Mouse (Mus musculus) G1E (cell line): ENCODE measurements around the gene Ext2. TPM values are rescaled to one million over a fixed set of nuclear protein-coding genes. Genes with fewer than 3 reads are reported as not detected.

ENCODE experiments used
- ATAC-seq: 2 replicates; pipeline ENCODE4 v1.8.0; 2016; ENCODE audit warnings: mild to moderate bottlenecking; ENCODE audit not compliant: insufficient number of reproducible peaks, poor library complexity, low FRiP score, severe bottlenecking; ENCODE audit errors: extremely low read depth
- DNase-seq: peaks from one replicate; pipeline ENCODE4 v3.0.0; 2012; ENCODE audit warnings: low spot score
- H3K27me3 ChIP-seq: 2 replicates; pipeline ENCODE4 v1.6.1; 2012; ENCODE audit warnings: mild to moderate bottlenecking, low read length, inconsistent platforms; ENCODE audit not compliant: insufficient read depth
- H3K36me3 ChIP-seq: replicated peaks from 2 replicates; pipeline ENCODE3; 2012; ENCODE audit warnings: mild to moderate bottlenecking, inconsistent platforms
- H3K4me1 ChIP-seq: 2 replicates; pipeline ENCODE4 v1.6.1; 2012; ENCODE audit warnings: low read depth, low read length, inconsistent platforms, mixed read lengths; ENCODE audit not compliant: insufficient read depth
- H3K4me3 ChIP-seq: 2 replicates; pipeline ENCODE4 v1.5.1; 2012; ENCODE audit warnings: low read depth, mild to moderate bottlenecking, inconsistent platforms, low read length, moderate library complexity, mixed read lengths
- H3K9me3 ChIP-seq: replicated peaks from 2 replicates; pipeline ENCODE4 v1.6.1; 2012; ENCODE audit warnings: inconsistent platforms
- CTCF ChIP-seq: IDR thresholded peaks from 2 replicates; pipeline ENCODE4 v1.5.1; 2012; ENCODE audit warnings: low read depth, low read length, inconsistent platforms, mixed read lengths
- GATA1 ChIP-seq: IDR thresholded peaks from 2 replicates; pipeline ENCODE4 v1.6.1; 2012; ENCODE audit warnings: borderline replicate concordance, low read length, inconsistent platforms, mixed read lengths
- GATA2 ChIP-seq: IDR thresholded peaks from 2 replicates; pipeline ENCODE4 v1.6.1; 2012; ENCODE audit warnings: low read depth, low read length, inconsistent platforms, borderline replicate concordance
- POLR2AphosphoS5 ChIP-seq: IDR thresholded peaks from 2 replicates; pipeline ENCODE4 v1.6.1; 2012; ENCODE audit warnings: low read depth, low read length, inconsistent platforms; ENCODE audit not compliant: insufficient replicate concordance
- TAL1 ChIP-seq: conservative IDR thresholded peaks from 2 replicates; pipeline ENCODE4 v1.6.1; 2012; ENCODE audit warnings: low read depth, low read length, inconsistent platforms, mixed read lengths
- polyA plus RNA-seq: library from polyadenylated mRNA; stranded (reverse); fragments of >175 nt; gene quantifications from 2 replicates; pipeline ENCODE4 v1.2.3, GENCODE M21; 2012
- total RNA-seq, 2 experiments: library from RNA; stranded (forward) in 1 of 2; stranded (reverse) in 1 of 2; fragments of 200-1000 nt in 1 of 2; fragments of >200 nt in 1 of 2; fragmentation: Nextera tagmentation in 1 of 2; gene quantifications; 2 replicates each; pipeline ENCODE4 v1.2.3; 2014 to 2017

Gene Ext2
- total and polyA plus RNA-seq, 3 experiments, result 22.9 to 42.6 (median 25.0) TPM

DNA sequence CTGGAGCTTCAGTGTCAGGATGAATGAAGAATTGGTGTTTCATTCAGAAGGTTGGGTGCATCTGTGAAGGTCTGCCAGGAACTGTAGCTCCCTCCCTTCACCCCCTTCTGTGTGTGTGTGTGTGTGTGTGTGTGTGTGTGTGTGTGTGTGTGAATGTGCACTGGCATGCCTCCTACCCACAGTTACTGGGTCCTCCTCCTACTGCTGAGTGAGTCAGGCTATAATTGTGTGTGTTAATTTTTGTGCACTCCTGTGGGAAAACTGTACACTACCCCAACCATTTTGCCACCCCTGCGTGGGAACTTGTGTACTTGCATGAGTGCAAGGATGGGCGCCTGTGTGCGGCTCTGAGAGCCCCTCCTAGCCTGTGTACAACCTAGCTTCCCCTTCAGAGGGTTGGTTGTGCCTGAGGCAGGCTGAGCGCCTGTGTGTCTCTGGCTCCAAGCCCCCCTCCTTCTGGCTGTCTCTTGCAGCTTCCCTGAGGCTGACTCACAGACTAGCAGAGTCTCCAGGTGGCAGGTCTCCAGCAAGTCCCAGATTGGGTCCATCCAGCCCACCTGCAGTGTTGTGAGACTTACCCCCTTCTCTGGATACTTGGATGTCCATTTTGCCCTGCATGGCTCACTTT, 173.0 kb downstream of the Ext2 start:
- no peak overlapping the region for H3K4me3 ChIP-seq
- no peak for ATAC-seq
- H3K9me3 ChIP-seq, result no peaks in the 10 kb centered on the region
- no peak for DNase-seq
- H3K27me3 ChIP-seq, result peaks cover 23% of the 10 kb centered on the region
- H3K36me3 ChIP-seq, result no peaks in the 10 kb centered on the region
- TF ChIP-seq CTCF (no peak), GATA1 (no peak), POLR2AphosphoS5 (no peak), TAL1 (no peak), GATA2 (no peak)
- H3K4me1 ChIP-seq, result no peaks in the 10 kb centered on the region

GRCm38 (mm10) chr2:93647924-93648575, 174.3 kb downstream of the Ext2 start:
- TF ChIP-seq GATA1, result no peak
- peaks cover 29% of the 10 kb centered on the region for H3K27me3 ChIP-seq
- H3K9me3 ChIP-seq, result no peaks in the 10 kb centered on the region
- DNase-seq (no peak), ATAC-seq (no peak)
- no peak overlapping the region for H3K4me3 ChIP-seq
- no peaks in the 10 kb centered on the region for H3K4me1 ChIP-seq
- H3K36me3 ChIP-seq, result no peaks in the 10 kb centered on the region

GRCm38 (mm10) chr2:93647051-93647923, 175.1 kb downstream of the Ext2 start:
- no peaks in the 10 kb centered on the region for H3K4me1 ChIP-seq
- TF ChIP-seq TAL1 (no peak), CTCF (no peak), GATA2 (no peak), POLR2AphosphoS5 (no peak), GATA1 (no peak)
- DNase-seq (no peak), ATAC-seq (no peak)
- peaks cover 36% of the 10 kb centered on the region for H3K27me3 ChIP-seq
- no peaks in the 10 kb centered on the region for H3K9me3 ChIP-seq
- H3K36me3 ChIP-seq, result no peaks in the 10 kb centered on the region
- H3K4me3 ChIP-seq, result no peak overlapping the region

- Histone ChIP-seq H3K4me1 (no peaks in the 10 kb centered on the region), H3K27me3 (peaks cover 45% of the 10 kb centered on the region), H3K36me3 (no peaks in the 10 kb centered on the region), H3K9me3 (no peaks in the 10 kb centered on the region), H3K4me3 (no peak overlapping the region)
- ATAC-seq (no peak), DNase-seq (no peak)
- TF ChIP-seq GATA1 (no peak), TAL1 (no peak), POLR2AphosphoS5 (no peak), CTCF (no peak), GATA2 (no peak)
These were observed 176.6 kb downstream of the Ext2 start for GRCm38 (mm10) chr2:93645626-93646320.

GRCm38 (mm10) chr2:93645197-93645596, 177.2 kb downstream of the Ext2 start:
- Histone ChIP-seq H3K9me3 (no peaks in the 10 kb centered on the region), H3K4me3 (no peak overlapping the region), H3K27me3 (peaks cover 45% of the 10 kb centered on the region), H3K36me3 (no peaks in the 10 kb centered on the region), H3K4me1 (no peaks in the 10 kb centered on the region)
- DNase-seq, result no peak
- no peak for ATAC-seq
- TF ChIP-seq TAL1, result no peak

DNA sequence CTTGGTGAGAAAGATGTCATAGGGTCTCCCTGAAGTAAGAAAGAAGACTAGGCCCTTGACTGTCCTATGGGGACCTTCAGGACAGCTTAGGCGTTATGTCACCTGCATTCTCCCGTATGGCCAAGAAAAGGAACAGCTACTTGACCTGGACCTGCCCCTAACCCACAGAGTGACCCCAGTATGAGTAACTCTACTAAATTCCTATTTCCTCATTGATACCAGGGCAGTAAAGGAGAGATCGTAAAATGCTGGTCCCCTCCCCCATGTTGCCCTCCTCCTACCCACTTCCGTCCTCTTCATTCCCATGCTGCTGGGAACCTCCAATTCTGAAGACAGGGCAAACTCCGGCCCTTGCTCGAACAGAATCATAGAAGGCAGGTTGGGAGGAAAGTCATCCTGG, 177.6 kb downstream of the Ext2 start:
- Histone ChIP-seq H3K27me3 (peaks cover 42% of the 10 kb centered on the region), H3K4me3 (no peak overlapping the region), H3K36me3 (no peaks in the 10 kb centered on the region), H3K9me3 (no peaks in the 10 kb centered on the region), H3K4me1 (no peaks in the 10 kb centered on the region)
- ATAC-seq, result no peak
- TF ChIP-seq TAL1 (no peak), CTCF (no peak), POLR2AphosphoS5 (no peak), GATA2 (no peak), GATA1 (no peak)
- DNase-seq, result no peak
